In genomic region chr1:55914284-55914683, GRCm38 (mm10) we compare ENCODE assay signal across 17 mouse cellular contexts.
"Had no signal": no experiment of that assay in that cellular context is flagged by ENCODE, and none has a peak within 500 bp of the region (broad histone marks: within the 10 kb centered on the region; RNA-seq: fewer than 3 reads in every experiment).

No protein-coding gene starts in this region.

- H3K4me1 ChIP-seq: kidney, embryonic 15.5 days; limb, embryonic 15.5 days; liver, embryonic 12.5 days; lung, embryonic 15.5 days; megakaryocyte, embryonic 14.5 days; midbrain, embryonic 15.5 days; neural tube, embryonic 13.5 days; stomach, embryonic 15.5 days had no signal

- H3K27ac ChIP-seq: kidney, embryonic 15.5 days; limb, embryonic 15.5 days; liver, embryonic 12.5 days; lung, embryonic 15.5 days; macrophage; midbrain, embryonic 15.5 days; neural tube, embryonic 13.5 days; stomach, embryonic 15.5 days had no signal

- H3K4me2 ChIP-seq: kidney, embryonic 15.5 days; limb, embryonic 15.5 days; liver, embryonic 12.5 days; lung, embryonic 15.5 days; midbrain, embryonic 11.5 days; midbrain, embryonic 15.5 days; neural tube, embryonic 13.5 days; stomach, embryonic 15.5 days had no signal

- H3K9ac ChIP-seq: kidney, embryonic 15.5 days; limb, embryonic 15.5 days; liver, embryonic 12.5 days; lung, embryonic 15.5 days; midbrain, embryonic 15.5 days; neural tube, embryonic 13.5 days; stomach, embryonic 15.5 days had no signal

- DNase-seq: kidney, adult 18-20 months; kidney, postnatal 14 days; lung, postnatal 14 days; right cerebral cortex, postnatal 4 days; spleen, adult 18-20 months; thymus, adult 2 months; thymus, postnatal 25 days had no signal

- H3K4me3 ChIP-seq: kidney, embryonic 15.5 days; limb, embryonic 15.5 days; liver, embryonic 12.5 days; lung, embryonic 15.5 days; megakaryocyte, embryonic 14.5 days; midbrain, embryonic 15.5 days; neural tube, embryonic 13.5 days; stomach, embryonic 15.5 days had no signal

- H3K9me3 ChIP-seq: kidney, embryonic 15.5 days; limb, embryonic 15.5 days; liver, embryonic 12.5 days; lung, embryonic 15.5 days; megakaryocyte, embryonic 14.5 days; midbrain, embryonic 15.5 days; neural tube, embryonic 13.5 days; stomach, embryonic 15.5 days had no signal

- H3K36me3 ChIP-seq: kidney, embryonic 15.5 days; limb, embryonic 15.5 days; liver, embryonic 12.5 days; lung, embryonic 15.5 days; midbrain, embryonic 15.5 days; neural tube, embryonic 13.5 days; stomach, embryonic 15.5 days had no signal

- ATAC-seq: liver, embryonic 12.5 days; midbrain, embryonic 15.5 days had no signal

- H3K27me3 ChIP-seq: kidney, embryonic 15.5 days; limb, embryonic 15.5 days; liver, embryonic 12.5 days; lung, embryonic 15.5 days; megakaryocyte, embryonic 14.5 days; midbrain, embryonic 15.5 days; neural tube, embryonic 13.5 days; stomach, embryonic 15.5 days had no signal
